Comparison of ENCODE assay signal across 9 mouse cellular contexts in the genomic region with DNA sequence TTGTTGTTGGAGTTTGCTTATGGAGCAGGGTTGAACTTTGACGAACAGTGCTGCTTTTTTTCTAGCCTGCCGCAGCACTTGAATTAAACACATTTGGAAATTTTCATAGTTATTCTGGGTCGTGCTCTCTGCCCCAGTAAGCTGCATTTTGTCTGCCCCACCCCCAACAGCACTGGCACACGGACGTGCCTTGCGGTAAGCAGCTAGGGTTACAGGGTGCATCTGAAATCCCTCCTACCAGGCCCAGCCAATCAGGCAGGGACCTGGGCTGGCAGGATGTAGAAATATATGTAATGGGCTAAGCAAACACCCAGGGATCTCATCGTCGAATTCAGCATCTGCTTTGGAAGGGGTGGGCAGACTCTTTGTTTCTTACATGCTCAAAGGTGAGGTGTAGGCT.
DNase-seq lines count a peak whose midpoint lies in the region; ATAC-seq and TF ChIP-seq lines count a peak whose summit lies in the region.
"Had no signal": no experiment of that assay in that cellular context is flagged by ENCODE, and none has a peak within 500 bp of the region (broad histone marks: within the 10 kb centered on the region; RNA-seq: fewer than 3 reads in every experiment).

No protein-coding gene starts in this region.

- H3K4me1 ChIP-seq in lung, embryonic 14.5 days (ENCODE audit: insufficient read depth): no peaks in the 10 kb centered on the region
- H3K4me1 ChIP-seq: liver, embryonic 13.5 days had no signal

- WGBS in lung, embryonic 14.5 days: 26% methylated on average over 8 of the region's 8 CpGs

- no peaks in the 10 kb centered on the region for H3K36me3 ChIP-seq in lung, embryonic 14.5 days (ENCODE audit: insufficient read depth)
- H3K36me3 ChIP-seq: liver, embryonic 13.5 days had no signal

- H3K27me3 ChIP-seq in lung, embryonic 14.5 days (ENCODE audit: insufficient read depth, low read length): no peaks in the 10 kb centered on the region
- H3K27me3 ChIP-seq: liver, embryonic 13.5 days had no signal

- H3K27ac ChIP-seq in lung, embryonic 14.5 days (ENCODE audit: low read depth): no peak overlapping the region
- H3K27ac ChIP-seq: liver, embryonic 13.5 days had no signal

- no peak overlapping the region for H3K4me3 ChIP-seq in lung, embryonic 14.5 days (ENCODE audit: low read depth, low read length)
- H3K4me3 ChIP-seq: liver, embryonic 13.5 days had no signal

- DNase-seq in lung, embryonic 14.5 days: peak; percentile 6
- no peak for DNase-seq in lung, postnatal 14 days
- DNase-seq in adrenal gland, postnatal 36 days: peak; percentile 5 to 56
- peak; percentile 36 for DNase-seq in kidney, postnatal 14 days
- DNase-seq in thymus, postnatal 10 days (ENCODE audit: low spot score in 2 of 2): peak; percentile 52 to 64
- no peak for DNase-seq in cerebellum, postnatal 25 days
- DNase-seq in left cerebral cortex, postnatal 25 days (ENCODE audit: low spot score in 2 of 2): no peak
- DNase-seq: forebrain, postnatal 0 days; liver, embryonic 13.5 days had no signal

- intact Hi-C loops in left cerebral cortex, postnatal 25 days (cut with DNase I): no loop called here

- H3K9me3 ChIP-seq in lung, embryonic 14.5 days (ENCODE audit: low read depth, low read length): no peaks in the 10 kb centered on the region
- H3K9me3 ChIP-seq: liver, embryonic 13.5 days had no signal

- ATAC-seq in lung, embryonic 14.5 days (ENCODE audit: insufficient read depth): no peak
- ATAC-seq: forebrain, postnatal 0 days had no signal

- no peak overlapping the region for H3K9ac ChIP-seq in lung, embryonic 14.5 days
- H3K9ac ChIP-seq: forebrain, postnatal 0 days; liver, embryonic 13.5 days had no signal

- TF ChIP-seq CTCF in lung, embryonic 14.5 days (IDR thresholded peaks at IDR 0.05; ENCODE audit: low read depth): no peak

- H3K4me2 ChIP-seq in lung, embryonic 14.5 days: no peak overlapping the region
- H3K4me2 ChIP-seq: liver, embryonic 13.5 days had no signal

Comparison
In these comparisons a context has a peak if more than half of its experiments do, and no peak if none do; other contexts are left out.
1. DNase-seq: peak in lung, embryonic 14.5 days (single experiment), adrenal gland, postnatal 36 days (2 of 2), kidney, postnatal 14 days (single experiment) and thymus, postnatal 10 days (2 of 2); none in lung, postnatal 14 days (single experiment), cerebellum, postnatal 25 days (0 of 2) and left cerebral cortex, postnatal 25 days (0 of 2).